Mouse (Mus musculus) liver, postnatal 0 days (tissue): ENCODE results near the gene 4921517D22Rik.

Experiments
- CTCF ChIP-seq: sonication (generic); IDR thresholded peaks from 2 replicates; pipeline ENCODE4 v1.5.1; 2016; ENCODE audit warnings: antibody characterized with exemption, low read depth
- EP300 ChIP-seq: IDR thresholded peaks from 2 replicates; pipeline ENCODE4 v1.6.1; 2016; ENCODE audit warnings: antibody characterized with exemption, low read depth, mild to moderate bottlenecking

DNA sequence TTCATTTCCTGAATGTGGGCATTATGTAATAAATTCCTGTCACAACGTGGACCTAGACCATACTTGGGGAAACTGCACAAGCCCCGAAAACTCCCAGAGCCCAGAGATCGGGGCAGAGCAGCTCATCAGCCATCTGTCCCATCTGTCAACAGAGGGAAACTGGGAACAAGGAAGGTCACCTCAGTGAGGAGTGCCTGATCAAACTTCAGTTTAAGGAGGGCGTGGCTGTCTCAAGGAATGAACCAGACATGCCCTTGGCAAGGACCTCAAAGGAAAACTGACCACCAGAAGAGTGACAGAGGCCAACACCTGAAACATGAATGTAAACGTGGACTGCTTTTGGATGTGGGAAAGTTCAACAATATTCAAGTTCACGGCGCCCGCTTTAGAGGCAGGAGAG lies 32.5 kb downstream of the 4921517D22Rik start:
- TF ChIP-seq EP300, result no peak
- no peak for TF ChIP-seq CTCF
